Mouse (Mus musculus) heart, embryonic 13.5 days (tissue): ENCODE measurements around the gene Cspg4. TPM values are rescaled to one million over a fixed set of nuclear protein-coding genes. Genes with fewer than 3 reads are reported as not detected.

Experiments used
- ATAC-seq: fragments of 200-750 bp; cut with Nextera tagmentation; 2 replicates; pipeline ENCODE4 v1.8.0; 2017; ENCODE audit warnings: moderate TSS enrichment; ENCODE audit not compliant: insufficient number of reproducible peaks, low FRiP score, low TSS enrichment; ENCODE audit errors: extremely low read depth
- H3K27ac ChIP-seq: fragments of 300-500 bp; sonication (generic); replicated peaks from 2 replicates; pipeline ENCODE4 v1.5.1; 2015; ENCODE audit warnings: moderate library complexity, mild to moderate bottlenecking, inconsistent platforms
- H3K27me3 ChIP-seq: fragments of 300-500 bp; sonication (generic); replicated peaks from 2 replicates; pipeline ENCODE4 v1.6.1; 2015; ENCODE audit warnings: mild to moderate bottlenecking, inconsistent platforms
- H3K36me3 ChIP-seq: fragments of 300-500 bp; sonication (generic); 2 replicates; pipeline ENCODE4 v1.6.1; 2015; ENCODE audit warnings: mild to moderate bottlenecking, inconsistent platforms
- H3K4me1 ChIP-seq: fragments of 300-500 bp; sonication (generic); 2 replicates; pipeline ENCODE4 v1.6.1; 2015; ENCODE audit warnings: inconsistent platforms
- H3K4me2 ChIP-seq: fragments of 300-500 bp; sonication (generic); 2 replicates; pipeline ENCODE4 v1.6.1; 2015; ENCODE audit warnings: inconsistent platforms, mild to moderate bottlenecking, moderate library complexity
- H3K4me3 ChIP-seq: fragments of 300-500 bp; sonication (generic); 2 replicates; pipeline ENCODE4 v1.5.1; 2015; ENCODE audit warnings: moderate library complexity, mild to moderate bottlenecking, inconsistent platforms
- H3K9ac ChIP-seq: fragments of 300-500 bp; sonication (generic); 2 replicates; pipeline ENCODE4 v1.6.1; 2015; ENCODE audit warnings: inconsistent platforms, mild to moderate bottlenecking, moderate library complexity
- H3K9me3 ChIP-seq: fragments of 300-500 bp; sonication (generic); 2 replicates; pipeline ENCODE4 v1.6.1; 2016; ENCODE audit warnings: inconsistent platforms
- WGBS: fragments of 180-500 bp; shearing (Covaris S2); methylation state at CpG from one replicate; pipeline ENCODE4 v1.1.7; 2015; ENCODE audit warnings: mixed read lengths; 5-methylcytosine and 5-hydroxymethylcytosine counted together
- polyA plus RNA-seq: library from polyadenylated mRNA; unstranded; fragments of >200 nt; fragmentation: Nextera tagmentation; extraction: Ambion mirVana; gene quantifications from 2 replicates; pipeline ENCODE4 v1.2.1, GENCODE M21; 2015

Cspg4 gene
- 24.2 and 26.2 TPM in 2 replicates for polyA plus RNA-seq

DNA sequence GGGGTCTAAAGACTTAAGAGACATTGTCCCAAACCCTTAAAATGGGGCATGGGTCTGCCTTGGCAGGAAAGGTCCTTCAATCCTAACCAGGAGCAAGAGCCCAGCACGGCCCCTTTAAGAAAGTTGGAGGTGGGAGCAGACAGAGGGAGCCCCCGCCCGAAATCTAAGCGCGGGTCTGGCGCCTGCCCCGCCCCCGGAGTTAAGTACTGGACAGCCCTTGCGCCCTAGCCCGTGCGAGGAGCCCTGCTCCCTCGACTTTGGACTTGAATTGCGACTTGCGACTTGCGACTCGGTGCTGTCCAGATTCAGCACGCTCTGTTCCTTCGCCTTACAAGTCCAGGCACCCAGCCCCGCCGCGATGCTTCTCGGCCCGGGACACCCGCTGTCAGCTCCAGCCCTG lies at the start of gene Cspg4:
Gene Cspg4, plus strand, starts transcription at position 202 of the 400 bp plus-strand sequence.
- WGBS, result 1% methylated on average over 24 of the region's 24 CpGs
- Histone ChIP-seq H3K27me3 (peaks cover 27% of the 10 kb centered on the region), H3K4me1 (peaks cover 78% of the 10 kb centered on the region), H3K4me2 (peak within 1 kb of the TSS; percentile 80), H3K27ac (peak within 1 kb of the TSS; percentile 94), H3K9me3 (no peaks in the 10 kb centered on the region), H3K4me3 (peak within 1 kb of the TSS; percentile 76), H3K36me3 (no peaks in the 10 kb centered on the region), H3K9ac (peak within 1 kb of the TSS; percentile 92)
- ATAC-seq, result peak; percentile 19; the same call in 1 of the 2 replicates

DNA sequence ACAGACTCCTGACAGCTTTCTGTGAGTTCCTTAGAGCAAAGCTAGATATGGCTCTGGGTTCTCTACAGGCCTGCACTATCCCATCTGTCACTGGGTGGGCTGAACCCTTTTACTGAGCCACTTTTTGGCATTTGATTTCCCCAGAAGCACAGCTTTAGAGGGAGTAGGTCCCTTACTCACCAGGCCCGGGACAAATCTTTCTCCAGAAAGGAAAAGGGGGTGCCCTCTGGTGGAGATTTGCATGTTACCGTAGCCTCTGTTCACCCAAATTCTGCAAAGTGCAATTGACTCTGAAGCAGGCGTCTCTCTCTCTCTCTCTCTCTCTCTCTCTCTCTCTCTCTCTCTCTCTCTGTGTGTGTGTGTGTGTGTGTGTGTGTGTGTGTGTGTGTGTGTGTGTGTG lies 39.9 kb upstream of the Cspg4 start:
- no peak for ATAC-seq
- no peak overlapping the region for H3K4me2 ChIP-seq
- no peaks in the 10 kb centered on the region for H3K9me3 ChIP-seq
- H3K36me3 ChIP-seq, result no peaks in the 10 kb centered on the region
- H3K27me3 ChIP-seq, result peaks cover 51% of the 10 kb centered on the region
- H3K27ac ChIP-seq, result no peak overlapping the region
- no peak overlapping the region for H3K4me3 ChIP-seq
- peaks cover 12% of the 10 kb centered on the region for H3K4me1 ChIP-seq
- 20% methylated on average over 3 of the region's 3 CpGs for WGBS
- no peak overlapping the region for H3K9ac ChIP-seq

DNA sequence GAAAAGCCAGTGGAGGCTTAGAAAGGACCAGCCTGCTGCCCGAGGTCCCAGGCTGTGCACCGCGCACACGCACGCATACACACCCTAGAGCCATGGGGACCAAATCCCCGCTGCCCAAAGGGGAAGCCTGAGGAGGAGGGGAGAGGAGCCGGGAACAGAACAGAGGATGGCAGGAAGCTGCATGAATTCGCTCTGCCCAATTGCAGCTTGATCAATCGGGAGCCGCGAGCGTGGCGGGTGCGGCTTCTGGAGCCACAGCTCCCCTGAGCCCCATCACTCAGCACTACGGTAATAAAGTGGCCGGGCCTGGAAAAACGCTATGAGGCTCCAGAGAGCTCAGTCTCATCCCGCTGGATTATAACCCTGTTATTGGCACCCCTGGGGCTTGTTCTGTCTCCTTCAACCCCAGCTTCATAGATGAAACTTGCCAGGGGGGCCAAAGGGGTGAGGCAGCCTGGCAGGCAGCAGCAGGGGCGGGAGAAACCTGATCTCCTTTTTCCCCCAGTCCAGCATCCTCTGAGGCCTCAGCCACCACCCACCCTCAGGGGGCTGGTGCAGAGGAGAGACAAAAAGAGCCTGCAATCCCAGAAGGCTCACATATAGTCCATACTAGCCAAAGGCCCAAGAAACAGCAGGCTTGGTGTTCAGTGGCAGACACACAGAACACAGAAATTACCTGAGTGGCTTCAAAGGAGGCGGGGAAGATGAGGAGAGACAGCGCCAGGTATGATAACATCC lies 39.2 kb upstream of the Cspg4 start:
- peak overlapping the region; percentile 33 for H3K4me3 ChIP-seq
- no peaks in the 10 kb centered on the region for H3K9me3 ChIP-seq
- no peak overlapping the region for H3K27ac ChIP-seq
- no peaks in the 10 kb centered on the region for H3K36me3 ChIP-seq
- peak overlapping the region; percentile 63 for H3K9ac ChIP-seq
- ATAC-seq, result no peak
- H3K4me1 ChIP-seq, result peaks cover 20% of the 10 kb centered on the region
- H3K4me2 ChIP-seq, result peak overlapping the region; percentile 65
- H3K27me3 ChIP-seq, result peaks cover 54% of the 10 kb centered on the region
- 13% methylated on average over 21 of the region's 21 CpGs for WGBS

DNA sequence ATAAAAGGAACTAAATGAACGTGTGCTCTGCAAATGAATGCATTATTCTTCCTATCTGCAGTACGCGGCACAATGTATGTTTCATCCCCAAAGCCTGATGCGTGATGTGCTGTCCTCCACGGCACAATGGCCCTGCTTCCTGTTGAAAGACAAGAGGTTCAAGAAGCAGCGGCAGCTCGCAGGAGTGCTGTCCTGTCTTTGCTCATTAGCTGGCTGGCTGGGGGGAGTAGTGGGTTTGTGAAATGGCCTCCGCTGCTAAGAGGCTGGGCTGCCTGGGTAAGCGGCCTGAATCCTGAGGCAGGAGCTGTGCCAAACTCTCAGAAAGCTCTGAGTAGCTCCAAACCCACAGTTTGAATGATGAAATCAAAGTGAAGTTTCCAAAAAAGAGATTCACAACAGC lies 36.7 kb upstream of the Cspg4 start:
- H3K27me3 ChIP-seq, result peaks cover 62% of the 10 kb centered on the region
- WGBS, result 32% methylated on average over 9 of the region's 9 CpGs

DNA sequence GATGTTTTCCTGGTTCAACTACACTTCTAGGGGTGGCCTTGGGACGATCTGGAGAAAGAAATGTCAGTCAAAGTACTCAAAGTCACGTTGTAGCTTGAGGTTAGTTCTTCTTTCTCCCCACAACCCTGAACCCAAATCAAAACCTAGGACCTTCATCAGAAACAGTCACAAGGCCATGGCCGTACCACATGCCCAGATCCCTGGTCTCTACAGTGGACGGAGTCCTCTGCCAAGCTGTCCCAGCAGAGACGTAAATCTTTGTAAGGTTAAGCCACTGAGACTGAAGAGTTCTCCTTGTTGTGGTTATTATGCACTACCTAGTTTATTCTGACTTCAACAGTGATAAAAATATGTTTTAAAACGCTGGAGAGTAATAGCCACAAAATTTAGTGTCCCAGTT lies 36.0 kb upstream of the Cspg4 start:
- H3K4me2 ChIP-seq, result no peak overlapping the region
- H3K4me3 ChIP-seq, result no peak overlapping the region
- no peaks in the 10 kb centered on the region for H3K36me3 ChIP-seq
- H3K4me1 ChIP-seq, result peaks cover 41% of the 10 kb centered on the region
- H3K9ac ChIP-seq, result no peak overlapping the region
- no peak for ATAC-seq
- no peaks in the 10 kb centered on the region for H3K9me3 ChIP-seq
- peaks cover 65% of the 10 kb centered on the region for H3K27me3 ChIP-seq
- H3K27ac ChIP-seq, result no peak overlapping the region
- 83% methylated on average over 6 of the region's 6 CpGs for WGBS

More for the DNA sequence above, 36.7 kb upstream of the Cspg4 start:
- Histone ChIP-seq H3K4me3 (no peak overlapping the region), H3K27ac (no peak overlapping the region), H3K36me3 (no peaks in the 10 kb centered on the region), H3K4me2 (no peak overlapping the region), H3K9me3 (no peaks in the 10 kb centered on the region), H3K9ac (no peak overlapping the region), H3K4me1 (peaks cover 34% of the 10 kb centered on the region)
- ATAC-seq, result no peak

DNA sequence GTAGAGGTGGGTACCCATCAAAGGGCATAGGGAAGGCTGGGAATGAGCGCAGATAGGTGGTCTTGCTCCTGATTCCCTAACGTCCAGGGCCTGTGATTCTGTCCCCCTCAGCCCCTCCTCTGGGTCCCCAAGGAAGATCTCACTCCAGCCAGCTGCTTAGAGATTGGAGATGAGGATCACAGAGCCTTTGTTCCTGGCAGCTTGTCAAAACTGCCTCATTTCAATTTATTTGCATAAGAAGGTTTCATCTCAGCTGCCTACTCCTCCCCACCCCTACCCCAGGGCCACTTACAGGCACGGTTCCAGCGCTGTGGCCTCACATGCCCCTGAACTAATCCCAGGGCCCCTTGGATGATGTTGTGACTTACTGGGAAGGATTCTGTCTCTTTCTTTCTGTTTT lies 34.7 kb upstream of the Cspg4 start:
- H3K9me3 ChIP-seq, result no peaks in the 10 kb centered on the region
- peaks cover 55% of the 10 kb centered on the region for H3K27me3 ChIP-seq
- 36% methylated on average over 4 of the region's 4 CpGs for WGBS
- no peak for ATAC-seq
- peaks cover 53% of the 10 kb centered on the region for H3K4me1 ChIP-seq
- H3K4me2 ChIP-seq, result no peak overlapping the region
- no peak overlapping the region for H3K27ac ChIP-seq
- H3K36me3 ChIP-seq, result no peaks in the 10 kb centered on the region
- H3K4me3 ChIP-seq, result no peak overlapping the region
- no peak overlapping the region for H3K9ac ChIP-seq

DNA sequence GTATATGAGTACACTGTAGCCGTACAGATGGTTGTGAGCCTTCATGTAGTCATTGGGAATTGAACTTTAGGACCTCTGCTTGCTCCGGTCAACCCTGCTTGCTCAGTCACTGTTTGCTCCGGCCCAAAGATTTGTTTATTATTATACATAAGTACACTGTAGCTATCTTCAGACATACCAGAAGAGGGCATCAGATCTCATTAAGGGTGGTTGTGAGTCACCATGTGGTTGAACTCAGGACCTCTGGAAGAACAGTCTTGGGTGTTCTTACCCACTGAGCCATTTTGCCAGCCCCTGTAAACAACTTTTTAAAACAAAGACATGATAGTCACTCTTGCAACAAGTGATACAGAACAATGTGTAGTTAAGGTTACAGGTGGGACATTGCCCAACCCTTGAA lies 32.9 kb upstream of the Cspg4 start:
- Histone ChIP-seq H3K9ac (no peak overlapping the region), H3K4me1 (peaks cover 54% of the 10 kb centered on the region)
- WGBS, result 84% methylated on average over 3 of the region's 3 CpGs

DNA sequence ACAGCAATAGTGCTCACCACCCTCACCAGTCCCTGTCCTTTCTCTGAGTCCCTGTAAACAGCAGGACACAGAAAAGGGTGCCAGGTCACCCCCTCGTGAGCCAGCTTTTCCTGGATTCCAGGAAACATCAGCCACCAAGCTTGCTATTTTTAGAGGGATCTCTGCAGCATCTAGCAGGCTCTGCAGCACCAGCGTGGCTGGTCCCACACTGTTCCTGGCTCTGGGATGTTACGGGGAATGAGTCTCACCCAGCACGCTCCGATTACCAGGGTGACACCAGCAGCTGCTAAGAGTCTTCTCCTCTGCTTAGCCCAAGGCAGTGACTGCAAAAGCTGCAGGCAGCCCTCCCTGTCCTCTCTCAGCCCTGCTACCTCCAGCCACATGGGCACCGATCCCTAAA lies 31.9 kb upstream of the Cspg4 start:
- Histone ChIP-seq H3K4me2 (peak overlapping the region; percentile 42), H3K4me3 (no peak overlapping the region), H3K27me3 (peaks cover 34% of the 10 kb centered on the region), H3K27ac (peak overlapping the region; percentile 17; the same call in 1 of the 2 replicates), H3K9ac (no peak overlapping the region), H3K36me3 (no peaks in the 10 kb centered on the region), H3K9me3 (no peaks in the 10 kb centered on the region), H3K4me1 (peaks cover 53% of the 10 kb centered on the region)
- 9% methylated on average over 6 of the region's 6 CpGs for WGBS
- ATAC-seq, result peak; percentile 28; the same call in 1 of the 2 replicates

More for the DNA sequence above, 32.9 kb upstream of the Cspg4 start:
- H3K4me2 ChIP-seq, result no peak overlapping the region
- no peaks in the 10 kb centered on the region for H3K36me3 ChIP-seq
- H3K4me3 ChIP-seq, result no peak overlapping the region
- ATAC-seq, result no peak
- peaks cover 38% of the 10 kb centered on the region for H3K27me3 ChIP-seq
- no peak overlapping the region for H3K27ac ChIP-seq
- no peaks in the 10 kb centered on the region for H3K9me3 ChIP-seq

DNA sequence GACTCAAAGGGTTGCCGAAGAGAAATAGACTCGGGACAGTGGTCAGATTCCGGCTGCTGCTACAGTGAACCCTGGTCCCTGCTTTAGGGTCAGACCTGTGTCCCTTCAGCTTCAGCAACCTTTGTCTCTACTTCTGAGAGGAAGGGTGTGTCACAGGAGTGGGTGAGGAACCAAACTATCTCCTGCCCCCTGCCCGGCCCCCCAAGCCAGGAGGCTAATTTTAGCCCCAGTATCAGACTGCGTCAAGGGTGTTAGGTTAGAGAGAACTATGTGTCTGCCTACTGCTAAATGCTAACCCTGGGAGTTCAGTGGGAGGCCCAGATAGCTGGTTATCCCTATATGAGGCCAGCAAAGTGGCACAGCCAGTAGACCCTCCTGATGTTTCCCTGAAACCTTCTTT lies 29.7 kb upstream of the Cspg4 start:
- Histone ChIP-seq H3K27me3 (peaks cover 34% of the 10 kb centered on the region), H3K36me3 (no peaks in the 10 kb centered on the region), H3K9ac (peak overlapping the region; percentile 4; the same call in 1 of the 2 replicates), H3K27ac (peak overlapping the region; percentile 73), H3K4me3 (no peak overlapping the region), H3K4me1 (peaks cover 56% of the 10 kb centered on the region), H3K4me2 (peak overlapping the region; percentile 28), H3K9me3 (no peaks in the 10 kb centered on the region)
- 25% methylated on average over 5 of the region's 5 CpGs for WGBS
- ATAC-seq, result no peak

DNA sequence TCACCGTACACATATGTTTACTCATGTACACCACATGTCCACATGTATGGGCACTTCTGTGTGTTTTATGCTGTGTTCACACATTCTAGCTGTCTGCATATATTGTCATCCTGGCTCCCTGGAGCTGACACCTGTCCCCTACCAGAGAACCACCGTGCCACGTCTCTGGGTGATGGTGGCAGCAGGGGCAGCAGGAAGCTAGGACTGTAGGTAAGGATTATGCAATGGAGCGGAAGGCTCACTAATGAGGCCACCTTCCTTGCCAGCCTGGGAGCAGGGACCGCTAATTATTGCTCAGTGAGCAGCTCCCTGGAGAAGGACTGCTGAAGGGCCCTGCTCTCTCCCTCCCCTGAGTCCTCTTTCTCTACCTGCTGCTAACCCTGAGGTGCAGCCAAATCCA lies 24.1 kb upstream of the Cspg4 start:
- Histone ChIP-seq H3K4me2 (no peak overlapping the region), H3K27ac (no peak overlapping the region), H3K4me1 (peaks cover 29% of the 10 kb centered on the region), H3K36me3 (no peaks in the 10 kb centered on the region), H3K9me3 (no peaks in the 10 kb centered on the region), H3K9ac (0 out of 2 replicates have a peak overlapping the region, but pooled peaks have one; percentile 24), H3K4me3 (no peak overlapping the region), H3K27me3 (peaks cover 46% of the 10 kb centered on the region)
- ATAC-seq, result no peak
- WGBS, result 84% methylated on average over 5 of the region's 5 CpGs

DNA sequence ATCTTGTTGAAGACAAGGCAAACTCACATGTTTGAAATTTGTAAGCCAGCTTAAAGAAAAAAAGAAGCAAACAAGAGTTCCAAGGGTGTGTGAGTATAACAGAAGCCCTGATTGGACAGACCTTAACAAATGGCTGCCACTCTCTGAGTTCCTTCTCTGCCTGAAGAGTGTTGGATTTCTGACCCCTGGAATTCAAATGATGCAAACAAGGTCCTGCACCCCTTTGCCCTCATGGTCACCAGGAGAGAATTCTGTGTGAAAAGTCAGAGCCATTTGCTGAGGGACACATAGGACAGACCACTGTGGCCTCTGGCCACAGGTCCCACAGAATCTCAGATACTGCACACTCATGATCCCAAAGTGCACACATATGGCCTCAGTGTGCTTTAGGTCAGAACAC lies 23.0 kb upstream of the Cspg4 start:
- no peak for ATAC-seq
- Histone ChIP-seq H3K27ac (0 out of 2 replicates have a peak overlapping the region, but pooled peaks have one; percentile 3), H3K27me3 (peaks cover 56% of the 10 kb centered on the region), H3K9me3 (no peaks in the 10 kb centered on the region), H3K4me1 (peaks cover 26% of the 10 kb centered on the region), H3K4me2 (no peak overlapping the region), H3K4me3 (no peak overlapping the region), H3K9ac (peak overlapping the region; percentile 24; the same call in 1 of the 2 replicates), H3K36me3 (no peaks in the 10 kb centered on the region)

DNA sequence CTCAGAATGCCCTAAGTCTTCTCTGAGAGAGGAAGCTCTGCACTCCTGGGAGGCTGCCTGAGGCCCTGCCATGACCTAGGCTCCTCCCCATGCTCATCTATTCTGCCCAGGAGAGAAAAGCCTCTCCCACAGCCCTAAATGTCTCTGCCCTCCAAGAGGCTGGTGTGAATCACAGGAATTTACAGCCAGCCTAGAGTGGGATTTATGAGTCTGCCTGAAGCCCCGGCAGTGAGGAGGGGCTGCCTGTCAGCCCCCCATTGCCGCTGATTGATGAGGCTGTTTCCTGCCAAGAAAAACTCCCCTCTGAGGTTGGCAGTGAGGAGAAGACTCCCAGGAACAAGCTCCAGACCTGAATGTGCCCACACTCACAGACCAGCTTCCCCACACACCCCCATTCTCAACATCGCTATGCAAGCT lies 22.5 kb upstream of the Cspg4 start:
- H3K36me3 ChIP-seq, result no peaks in the 10 kb centered on the region
- H3K4me2 ChIP-seq, result no peak overlapping the region
- H3K27me3 ChIP-seq, result peaks cover 56% of the 10 kb centered on the region
- no peak for ATAC-seq
- 42% methylated on average over 3 of the region's 3 CpGs for WGBS
- H3K9me3 ChIP-seq, result no peaks in the 10 kb centered on the region
- H3K4me1 ChIP-seq, result peaks cover 26% of the 10 kb centered on the region
- H3K27ac ChIP-seq, result 0 out of 2 replicates have a peak overlapping the region, but pooled peaks have one; percentile 3
- peak overlapping the region; percentile 24; the same call in 1 of the 2 replicates for H3K9ac ChIP-seq
- no peak overlapping the region for H3K4me3 ChIP-seq
